Mouse (Mus musculus): ENCODE data around the gene Rcor2.

DNA sequence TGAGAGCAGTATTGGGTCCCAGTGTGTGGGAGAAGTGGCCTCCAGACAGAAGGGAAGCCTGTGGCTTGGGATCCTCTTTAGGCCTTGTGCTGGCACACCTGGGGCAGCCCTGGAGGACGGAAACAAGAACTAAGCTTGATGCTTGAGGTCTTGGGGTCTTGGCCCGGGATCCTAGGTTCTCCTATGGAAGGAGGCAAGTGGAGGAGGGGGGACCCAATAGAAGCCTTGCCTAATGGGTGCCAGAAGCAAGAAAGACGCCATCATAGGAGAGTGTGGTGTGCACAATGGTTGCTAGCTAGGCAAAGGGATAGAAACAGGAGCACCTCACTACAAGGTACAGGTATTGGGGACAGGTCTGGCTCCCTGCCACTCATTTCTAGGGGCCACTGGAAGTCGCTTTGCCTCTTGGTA, 699 bp upstream of the Rcor2 start:
- TF ChIP-seq TAL1 (IDR thresholded peaks at IDR 0.05; ENCODE audit: low read length), result no peak
- no peak for TF ChIP-seq GATA1 (IDR thresholded peaks at IDR 0.05; ENCODE audit: low read length)

All from erythroblast, embryonic 14.5 days (primary cell).